16 mouse cellular contexts compared by ENCODE assay signal in the genomic region with DNA sequence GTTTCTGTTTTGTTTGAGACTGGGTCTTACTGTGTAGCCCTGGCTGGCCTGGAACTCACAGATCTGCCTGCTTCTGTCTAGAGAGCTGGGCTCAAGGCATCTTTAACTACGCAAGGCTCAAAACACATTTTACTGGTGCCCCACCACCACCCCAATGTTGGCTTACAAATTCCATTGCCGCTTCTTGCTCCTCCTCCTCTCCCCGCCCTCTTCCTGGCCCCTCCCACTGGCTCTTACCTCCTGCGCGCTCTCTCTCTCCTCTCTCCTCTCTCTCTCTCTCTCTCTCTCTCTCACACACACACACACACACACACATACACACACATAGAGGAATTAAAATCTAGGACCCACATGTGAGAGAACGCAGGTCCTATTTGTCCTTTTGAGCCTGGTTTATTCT. TPM values are rescaled to one million over a fixed set of nuclear protein-coding genes. Genes with fewer than 3 reads are reported as not detected.
"Had no signal": no experiment of that assay in that cellular context is flagged by ENCODE, and none has a peak within 500 bp of the region (broad histone marks: within the 10 kb centered on the region; RNA-seq: fewer than 3 reads in every experiment).

No protein-coding gene starts in this region.

- DNase-seq: kidney, adult 18-20 months; kidney, adult 9 months; kidney, postnatal 25 days; layer of hippocampus, adult 9-11 months; liver, embryonic 13.5 days; lung, adult 2 months; right cerebral cortex, postnatal 25 days; spleen, adult 18-20 months had no signal

RNA-seq across cellular contexts. Expression of a gene that starts 18.9 kb away (rescaled TPM):
- total RNA-seq: layer of hippocampus, adult 2 months; layer of hippocampus, postnatal 25 days; left cerebral cortex, adult 2 months; left cerebral cortex, postnatal 10 days; left cerebral cortex, postnatal 36 days; liver, adult 2 months; megakaryocyte, adult 5-6 weeks; neutrophil, adult 5-6 weeks had no signal

RNA-seq across cellular contexts. Expression of a gene that starts 21.7 kb away (rescaled TPM):
- total RNA-seq: layer of hippocampus, adult 2 months; left cerebral cortex, adult 2 months; left cerebral cortex, postnatal 10 days; left cerebral cortex, postnatal 36 days; liver, adult 2 months; neutrophil, adult 5-6 weeks had no signal
